8 mouse cellular contexts compared by ENCODE assay signal in genomic region chr1:75342874-75343416, GRCm38 (mm10). TPM values are rescaled to one million over a fixed set of nuclear protein-coding genes. Genes with fewer than 3 reads are reported as not detected.
A peak's percentile ranks its signal among the peaks of the same experiment; 100 is the strongest.
DNase-seq lines count a peak whose midpoint lies in the region; ATAC-seq and TF ChIP-seq lines count a peak whose summit lies in the region.

No protein-coding gene starts in this region.

- H3K9me3 ChIP-seq in limb, embryonic 11.5 days (ENCODE audit: control insufficient read depth, low read length) = no peaks in the 10 kb centered on the region

- no peak overlapping the region for H3K4me3 ChIP-seq in thymus, adult 2 months (ENCODE audit: control insufficient read depth, insufficient read depth, low read length)
- no peak overlapping the region for H3K4me3 ChIP-seq in bone marrow macrophage, adult 2 months (ENCODE audit: insufficient read depth, low read length)
- no peak overlapping the region for H3K4me3 ChIP-seq in kidney, adult 2 months (ENCODE audit: insufficient read depth, low read depth, low read length)
- H3K4me3 ChIP-seq in limb, embryonic 11.5 days (ENCODE audit: low read depth, low read length) = no peak overlapping the region

- no peak overlapping the region for H3K9ac ChIP-seq in limb, embryonic 11.5 days (ENCODE audit: low read length)

- 6% methylated on average over 8 of the region's 8 CpGs for WGBS in thymus, adult 2 months
- 0% methylated on average over 8 of the region's 8 CpGs for WGBS in kidney, adult 2 months
- WGBS in limb, embryonic 11.5 days = under 1% methylated on average over 8 of the region's 8 CpGs

- no peaks in the 10 kb centered on the region for H3K36me3 ChIP-seq in thymus, adult 2 months (ENCODE audit: control insufficient read depth, insufficient read depth, low read length)
- H3K36me3 ChIP-seq in kidney, adult 2 months (ENCODE audit: control insufficient read depth, insufficient read depth, low read length) = no peaks in the 10 kb centered on the region
- H3K36me3 ChIP-seq in limb, embryonic 11.5 days (ENCODE audit: control insufficient read depth, insufficient read depth, low read length) = no peaks in the 10 kb centered on the region

- DNase-seq in thymus, adult 2 months = peak; percentile 30
- DNase-seq in thymus, postnatal 36 days = no peak
- DNase-seq in kidney, adult 2 months = peak; percentile 77
- DNase-seq in limb, embryonic 11.5 days (ENCODE audit: low spot score) = peak; percentile 80
- peak; percentile 45 for DNase-seq in ovary, postnatal 36 days (ENCODE audit: low spot score)

- TF ChIP-seq POLR2A in thymus, adult 2 months (IDR thresholded peaks at IDR 0.05; ENCODE audit: control insufficient read depth, extremely low read depth, insufficient read depth, low read length, poor library complexity) = no peak
- TF ChIP-seq POLR2A in bone marrow macrophage, adult 2 months (IDR thresholded peaks at IDR 0.05; ENCODE audit: borderline replicate concordance, low read depth, low read length) = no peak
- no peak for TF ChIP-seq POLR2A in kidney, adult 2 months (IDR thresholded peaks at IDR 0.05; ENCODE audit: low read depth, low read length)

- no peaks in the 10 kb centered on the region for H3K4me1 ChIP-seq in thymus, adult 2 months (replicated peaks; ENCODE audit: control insufficient read depth, insufficient read depth, low read length)
- peaks cover 6% of the 10 kb centered on the region; the same call in 1 of the 2 replicates for H3K4me1 ChIP-seq in bone marrow macrophage, adult 2 months (ENCODE audit: control insufficient read depth, insufficient read depth, low read length)
- H3K4me1 ChIP-seq in kidney, adult 2 months (ENCODE audit: control insufficient read depth, insufficient read depth, low read length) = no peaks in the 10 kb centered on the region
- peaks cover 40% of the 10 kb centered on the region for H3K4me1 ChIP-seq in limb, embryonic 11.5 days (ENCODE audit: control insufficient read depth, insufficient read depth, low read length)

- no peak overlapping the region for H3K27ac ChIP-seq in thymus, adult 2 months (ENCODE audit: control insufficient read depth, insufficient read depth, low read length)
- no peak overlapping the region for H3K27ac ChIP-seq in bone marrow macrophage, adult 2 months (ENCODE audit: insufficient read depth, low read depth, low read length)
- H3K27ac ChIP-seq in kidney, adult 2 months (ENCODE audit: insufficient read depth, low read depth, low read length) = no peak overlapping the region
- no peak overlapping the region for H3K27ac ChIP-seq in limb, embryonic 11.5 days (replicated peaks; ENCODE audit: low read depth, low read length)

- peak; percentile 55; the same call in 1 of the 2 replicates for ATAC-seq in erythroblast, adult 5-6 weeks (replicated peaks; ENCODE audit: low FRiP score, poor library complexity, severe bottlenecking)
- no peak for ATAC-seq in limb, embryonic 11.5 days (ENCODE audit: insufficient number of reproducible peaks, low FRiP score, low TSS enrichment, low read depth)
- no peak for ATAC-seq in activated CD4-positive, CD25-positive, alpha-beta regulatory T cell, adult 4 months

- H3K27me3 ChIP-seq in thymus, adult 2 months (ENCODE audit: control insufficient read depth, insufficient read depth, low read length) = no peaks in the 10 kb centered on the region
- no peaks in the 10 kb centered on the region for H3K27me3 ChIP-seq in kidney, adult 2 months (replicated peaks; ENCODE audit: control insufficient read depth, insufficient read depth, low read length)
- H3K27me3 ChIP-seq in limb, embryonic 11.5 days (ENCODE audit: control insufficient read depth, insufficient read depth, low read length) = no peaks in the 10 kb centered on the region

- no peak overlapping the region for H3K4me2 ChIP-seq in limb, embryonic 11.5 days (ENCODE audit: low read depth, severe bottlenecking)

- TF ChIP-seq CTCF in thymus, adult 2 months (IDR thresholded peaks at IDR 0.05; ENCODE audit: borderline replicate concordance, control insufficient read depth, extremely low read depth, insufficient read depth, low read length, poor library complexity) = no peak
- TF ChIP-seq CTCF in bone marrow macrophage, adult 2 months (IDR thresholded peaks at IDR 0.05; ENCODE audit: low read depth, low read length) = peak; percentile 79
- TF ChIP-seq CTCF in kidney, adult 2 months (conservative IDR thresholded peaks at IDR 0.05; ENCODE audit: insufficient read depth, insufficient read length, low read depth, low read length) = peak; percentile 90

RNA-seq across cellular contexts. Expression of gene Des, which starts 17.2 kb away (rescaled TPM):
- polyA plus RNA-seq in thymus, adult 2 months (2012; rRNA removed) = 6.8 and 31.6 TPM in 2 replicates
- polyA plus RNA-seq in bone marrow macrophage, adult 2 months (2012; ENCODE audit: insufficient read depth, insufficient read length, missing spikeins) = 0.70 TPM in 1 of 2 replicates, not detected in the other
- not detected in 2 replicates for total RNA-seq in erythroblast, adult 5-6 weeks (2015; ENCODE audit: low replicate concordance)
- not detected in 2 replicates for total RNA-seq in erythroblast, adult 5-6 weeks (2017; ENCODE audit: low replicate concordance)
- 17.0 and 32.1 TPM in 2 replicates for polyA plus RNA-seq in kidney, adult 2 months (2012; rRNA removed)
- 5.0 and 5.3 TPM in 2 replicates for polyA plus RNA-seq in limb, embryonic 11.5 days (2014; fragmentation: Nextera tagmentation; extraction: Ambion mirVana)
- not detected for polyA plus RNA-seq in activated CD4-positive, CD25-positive, alpha-beta regulatory T cell, adult 4 months (2017; shearing (Covaris generic))

RNA-seq across cellular contexts. Expression of gene Dnpep, which starts 25.2 kb away (rescaled TPM):
- 112 and 132 TPM in 2 replicates for polyA plus RNA-seq in thymus, adult 2 months (2012; rRNA removed)
- 39.3 and 43.3 TPM in 2 replicates for polyA plus RNA-seq in bone marrow macrophage, adult 2 months (2012; ENCODE audit: insufficient read depth, insufficient read length, missing spikeins)
- 14.0 and 20.3 TPM in 2 replicates for total RNA-seq in erythroblast, adult 5-6 weeks (2015; ENCODE audit: low replicate concordance)
- 7.7 and 11.8 TPM in 2 replicates for total RNA-seq in erythroblast, adult 5-6 weeks (2017; ENCODE audit: low replicate concordance)
- 117 and 124 TPM in 2 replicates for polyA plus RNA-seq in kidney, adult 2 months (2012; rRNA removed)
- 112 TPM in 2 replicates for polyA plus RNA-seq in limb, embryonic 11.5 days (2014; fragmentation: Nextera tagmentation; extraction: Ambion mirVana)
- polyA plus RNA-seq in activated CD4-positive, CD25-positive, alpha-beta regulatory T cell, adult 4 months (2017; shearing (Covaris generic)) = 10 to 100 TPM; 57.0 to 64.9 TPM

RNA-seq across cellular contexts. Expression of gene Speg, which starts 32.2 kb away (rescaled TPM):
- 11.0 and 12.1 TPM in 2 replicates for polyA plus RNA-seq in thymus, adult 2 months (2012; rRNA removed)
- polyA plus RNA-seq in bone marrow macrophage, adult 2 months (2012; ENCODE audit: insufficient read depth, insufficient read length, missing spikeins) = 32.4 and 36.2 TPM in 2 replicates
- total RNA-seq in erythroblast, adult 5-6 weeks (2015; ENCODE audit: low replicate concordance) = not detected in 2 replicates
- 1.7 TPM in 1 of 2 replicates, not detected in the other for total RNA-seq in erythroblast, adult 5-6 weeks (2017; ENCODE audit: low replicate concordance)
- polyA plus RNA-seq in kidney, adult 2 months (2012; rRNA removed) = 34.6 and 43.9 TPM in 2 replicates
- 32.9 and 33.6 TPM in 2 replicates for polyA plus RNA-seq in limb, embryonic 11.5 days (2014; fragmentation: Nextera tagmentation; extraction: Ambion mirVana)
- not detected for polyA plus RNA-seq in activated CD4-positive, CD25-positive, alpha-beta regulatory T cell, adult 4 months (2017; shearing (Covaris generic))

Comparison
In these comparisons a context has a peak if more than half of its experiments do, and no peak if none do; other contexts are left out.
1. DNase-seq: peak in thymus, adult 2 months (single experiment), kidney, adult 2 months (single experiment), limb, embryonic 11.5 days (single experiment) and ovary, postnatal 36 days (single experiment); none in thymus, postnatal 36 days (0 of 2).
2. RNA of gene Speg, which starts 32.2 kb away (polyA plus RNA-seq): 32.4 to 36.2 TPM in bone marrow macrophage, adult 2 months, 34.6 to 43.9 TPM in kidney, adult 2 months, 32.9 to 33.6 TPM in limb, embryonic 11.5 days and 11.0 to 12.1 TPM in thymus, adult 2 months; not detected in activated CD4-positive, CD25-positive, alpha-beta regulatory T cell, adult 4 months; every median in the first group is over 10 times any median in the second.